Mouse (Mus musculus): ENCODE measurements at regions not wholly inside any gene's neighbourhood (a gene's known extent, or its start where the extent isn't known, plus 50 kb on each side); places are given as distances from the start of the nearest gene placed in this dataset.
"Not testable (repeated sequence)": the region's sequence is repeated elsewhere in the genome, so short reads cannot be mapped to it uniquely, and the experiment has no call there.

GRCm38 (mm10) chr13:52120795-52121194 is 274.3 kb downstream of the Gadd45g start:
- Histone ChIP-seq H3K4me2 (no peak overlapping the region), H3K36me3 (replicated peaks) (no peaks in the 10 kb centered on the region), H3K9ac (no peak overlapping the region), H3K27me3 (no peaks in the 10 kb centered on the region), H3K4me1 (0 out of 2 replicates have a peak, but pooled peaks cover 6% of the 10 kb centered on the region), H3K27ac (no peak overlapping the region), H3K9me3 (no peaks in the 10 kb centered on the region), H3K4me3 (replicated peaks) (no peak overlapping the region)
- 91% methylated on average over 8 of the region's 8 CpGs for WGBS
- ATAC-seq (ENCODE audit: low FRiP score): no peak

DNA sequence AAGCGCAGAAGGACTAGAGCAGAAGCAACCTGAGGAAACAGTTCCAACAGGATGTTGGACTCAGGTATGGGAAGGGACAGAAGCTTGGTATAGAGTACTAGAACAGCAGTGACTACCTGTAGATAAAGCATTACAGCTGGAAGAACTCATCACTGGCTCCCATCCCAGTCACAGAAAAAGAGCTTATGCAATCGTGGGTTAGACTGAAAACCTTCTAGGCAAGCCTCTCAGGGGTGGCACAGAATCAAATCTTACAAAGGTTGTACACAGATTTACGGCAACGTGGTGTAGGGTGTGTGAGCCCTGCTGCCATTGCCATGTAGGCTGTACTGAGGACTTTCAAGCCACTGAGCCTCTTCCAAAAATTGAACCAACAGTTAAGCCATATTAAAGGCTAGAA is 278.6 kb downstream of the Gadd45g start:
- Histone ChIP-seq H3K9me3 (no peaks in the 10 kb centered on the region), H3K27me3 (no peaks in the 10 kb centered on the region), H3K36me3 (replicated peaks) (no peaks in the 10 kb centered on the region), H3K4me1 (no peaks in the 10 kb centered on the region), H3K27ac (no peak overlapping the region), H3K9ac (no peak overlapping the region), H3K4me2 (no peak overlapping the region), H3K4me3 (replicated peaks) (no peak overlapping the region)
- no peak for ATAC-seq (ENCODE audit: low FRiP score)
- WGBS: 80% methylated on average over 4 of the region's 4 CpGs

- Histone ChIP-seq H3K9me3 (0 out of 2 replicates have a peak, but pooled peaks cover 17% of the 10 kb centered on the region), H3K27me3 (no peaks in the 10 kb centered on the region), H3K4me3 (replicated peaks) (no peak overlapping the region), H3K4me2 (no peak overlapping the region), H3K36me3 (replicated peaks) (no peaks in the 10 kb centered on the region), H3K9ac (no peak overlapping the region), H3K4me1 (no peaks in the 10 kb centered on the region), H3K27ac (no peak overlapping the region)
- 85% methylated on average over 9 of the region's 9 CpGs for WGBS
- no peak for ATAC-seq (ENCODE audit: low FRiP score)
Observed at GRCm38 (mm10) chr13:52127751-52128150, 281.3 kb downstream of the Gadd45g start.

- Histone ChIP-seq H3K36me3 (replicated peaks) (no peaks in the 10 kb centered on the region), H3K9me3 (0 out of 2 replicates have a peak, but pooled peaks cover 17% of the 10 kb centered on the region), H3K27ac (no peak overlapping the region), H3K4me2 (no peak overlapping the region), H3K4me3 (replicated peaks) (no peak overlapping the region), H3K9ac (no peak overlapping the region), H3K4me1 (no peaks in the 10 kb centered on the region), H3K27me3 (no peaks in the 10 kb centered on the region)
- no peak for ATAC-seq (ENCODE audit: low FRiP score)
- WGBS: 93% methylated on average over 4 of the region's 4 CpGs
Observed at GRCm38 (mm10) chr13:52129466-52129865, 283.0 kb downstream of the Gadd45g start.

DNA sequence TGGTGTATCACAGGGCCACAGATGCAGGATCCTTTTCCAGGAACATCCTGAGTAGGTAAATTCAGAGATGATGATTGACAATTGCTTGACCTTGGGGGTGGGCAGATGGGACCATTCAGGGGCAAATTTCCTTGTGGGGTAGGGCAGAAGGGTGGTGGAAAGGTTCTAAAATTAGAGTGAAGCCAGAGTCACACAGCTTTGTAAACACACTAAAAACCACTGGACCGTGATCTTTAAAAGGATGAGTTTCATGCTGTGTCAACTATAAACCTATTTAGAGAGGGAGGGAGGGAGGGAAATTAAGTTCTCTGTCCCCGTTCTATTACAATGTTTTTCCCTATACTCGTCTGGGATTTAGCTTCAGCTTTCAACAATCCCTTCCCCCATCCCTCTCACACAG is 286.7 kb downstream of the Gadd45g start:
- Histone ChIP-seq H3K27me3 (no peaks in the 10 kb centered on the region), H3K4me1 (no peaks in the 10 kb centered on the region), H3K36me3 (replicated peaks) (no peaks in the 10 kb centered on the region), H3K9me3 (0 out of 2 replicates have a peak, but pooled peaks cover 17% of the 10 kb centered on the region), H3K27ac (no peak overlapping the region), H3K4me2 (no peak overlapping the region), H3K9ac (no peak overlapping the region), H3K4me3 (replicated peaks) (no peak overlapping the region)
- ATAC-seq (ENCODE audit: low FRiP score): no peak
- 66% methylated on average over 3 of the region's 3 CpGs for WGBS

GRCm38 (mm10) chr13:52138331-52138945 is 292.0 kb downstream of the Gadd45g start:
- no peak overlapping the region for H3K4me2 ChIP-seq
- H3K36me3 ChIP-seq (replicated peaks): no peaks in the 10 kb centered on the region
- no peak overlapping the region for H3K9ac ChIP-seq
- no peak overlapping the region for H3K27ac ChIP-seq
- no peaks in the 10 kb centered on the region for H3K9me3 ChIP-seq
- peaks cover 8% of the 10 kb centered on the region for H3K4me1 ChIP-seq
- no peak overlapping the region for H3K4me3 ChIP-seq (replicated peaks)
- WGBS: 78% methylated on average over 6 of the region's 6 CpGs
- H3K27me3 ChIP-seq: no peaks in the 10 kb centered on the region
- no peak for ATAC-seq (ENCODE audit: low FRiP score)

DNA sequence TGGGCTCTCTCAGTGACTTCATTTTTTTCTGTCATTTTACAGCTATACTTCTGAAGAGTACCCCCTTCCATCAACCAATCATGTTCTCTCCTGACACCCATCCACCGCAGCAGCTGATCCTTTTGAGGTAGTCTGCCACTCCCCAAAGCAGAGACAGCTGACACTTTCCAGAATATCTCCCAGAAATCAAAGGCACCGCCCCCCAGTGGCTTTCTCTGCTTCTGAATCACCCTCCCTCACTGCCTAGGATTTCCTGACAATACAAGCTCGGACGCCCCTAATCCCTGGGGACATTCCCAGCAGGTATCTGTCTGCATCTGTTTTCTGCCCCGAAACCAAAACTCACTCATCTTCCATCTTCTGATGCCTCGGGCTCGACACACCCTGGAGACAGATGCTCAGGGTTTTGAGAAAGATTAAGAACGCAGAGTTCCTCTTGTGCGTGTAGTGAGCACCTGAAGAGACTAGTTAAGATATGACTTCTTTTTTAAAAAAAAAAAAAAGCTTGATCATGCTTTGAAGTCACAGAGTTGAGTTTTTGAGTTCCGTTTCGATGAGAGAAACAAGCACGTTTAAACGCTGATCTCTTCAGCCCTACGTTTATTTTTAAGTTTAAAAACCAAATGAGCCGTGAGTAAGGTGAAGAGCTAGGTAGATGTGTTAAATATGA is 292.8 kb downstream of the Gadd45g start:
- Histone ChIP-seq H3K4me3 (replicated peaks) (no peak overlapping the region), H3K9me3 (no peaks in the 10 kb centered on the region), H3K9ac (no peak overlapping the region), H3K4me1 (peaks cover 8% of the 10 kb centered on the region), H3K36me3 (replicated peaks) (no peaks in the 10 kb centered on the region), H3K27ac (no peak overlapping the region), H3K27me3 (no peaks in the 10 kb centered on the region), H3K4me2 (no peak overlapping the region)
- no peak for ATAC-seq (ENCODE audit: low FRiP score)
- WGBS: 35% methylated on average over 15 of the region's 15 CpGs

- WGBS: 64% methylated on average over 6 of the region's 6 CpGs
- no peaks in the 10 kb centered on the region for H3K36me3 ChIP-seq (replicated peaks)
Observed at GRCm38 (mm10) chr13:52140221-52140620, 293.7 kb downstream of the Gadd45g start.

GRCm38 (mm10) chr13:52144066-52144465 is 297.6 kb downstream of the Gadd45g start:
- ATAC-seq (ENCODE audit: low FRiP score); H3K27ac ChIP-seq; H3K4me2 ChIP-seq; H3K9me3 ChIP-seq; H3K27me3 ChIP-seq; H3K36me3 ChIP-seq (replicated peaks); H3K4me3 ChIP-seq (replicated peaks); H3K4me1 ChIP-seq; H3K9ac ChIP-seq: not testable (repeated sequence)
- 86% methylated on average over 1 of the region's 1 CpGs for WGBS

More at GRCm38 (mm10) chr13:52140221-52140620, 293.7 kb downstream of the Gadd45g start:
- Histone ChIP-seq H3K4me3 (replicated peaks) (no peak overlapping the region), H3K27ac (no peak overlapping the region), H3K9me3 (0 out of 2 replicates have a peak, but pooled peaks cover 7% of the 10 kb centered on the region), H3K4me1 (peaks cover 8% of the 10 kb centered on the region), H3K9ac (no peak overlapping the region), H3K27me3 (no peaks in the 10 kb centered on the region), H3K4me2 (no peak overlapping the region)
- ATAC-seq (ENCODE audit: low FRiP score): no peak

GRCm38 (mm10) chr13:52145926-52146325 is 299.4 kb downstream of the Gadd45g start:
- 86% methylated on average over 5 of the region's 5 CpGs for WGBS
- H3K27me3 ChIP-seq: no peaks in the 10 kb centered on the region
- no peaks in the 10 kb centered on the region for H3K36me3 ChIP-seq (replicated peaks)
- H3K9ac ChIP-seq: no peak overlapping the region
- H3K9me3 ChIP-seq: 0 out of 2 replicates have a peak, but pooled peaks cover 7% of the 10 kb centered on the region
- H3K4me2 ChIP-seq: no peak overlapping the region
- no peak overlapping the region for H3K4me3 ChIP-seq (replicated peaks)
- H3K27ac ChIP-seq: no peak overlapping the region
- no peak for ATAC-seq (ENCODE audit: low FRiP score)
- no peaks in the 10 kb centered on the region for H3K4me1 ChIP-seq

DNA sequence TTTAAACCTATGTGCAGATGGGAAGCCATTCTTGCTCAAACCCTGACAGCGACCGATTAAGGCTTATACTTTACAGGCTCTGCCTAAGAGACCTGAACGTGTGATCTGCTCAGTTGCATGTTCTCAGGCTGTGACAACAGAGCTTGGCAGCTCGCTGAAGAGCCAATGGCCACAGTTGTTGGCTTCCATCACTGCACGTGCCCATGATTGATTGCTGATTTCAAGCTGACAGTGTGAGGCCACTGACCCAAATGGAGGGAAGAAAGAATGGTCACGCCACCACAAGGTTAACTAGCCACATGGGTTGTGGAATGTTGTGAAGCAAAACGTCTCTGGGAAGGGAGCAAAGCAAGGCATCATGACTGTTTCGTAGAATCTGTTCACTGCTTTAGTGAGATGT is 303.8 kb downstream of the Gadd45g start:
- Histone ChIP-seq H3K9me3 (no peaks in the 10 kb centered on the region), H3K4me3 (replicated peaks) (no peak overlapping the region), H3K27me3 (no peaks in the 10 kb centered on the region), H3K27ac (no peak overlapping the region), H3K36me3 (replicated peaks) (no peaks in the 10 kb centered on the region), H3K4me2 (no peak overlapping the region), H3K9ac (no peak overlapping the region), H3K4me1 (peaks cover 10% of the 10 kb centered on the region)
- ATAC-seq (ENCODE audit: low FRiP score): no peak
- WGBS: 88% methylated on average over 8 of the region's 8 CpGs

DNA sequence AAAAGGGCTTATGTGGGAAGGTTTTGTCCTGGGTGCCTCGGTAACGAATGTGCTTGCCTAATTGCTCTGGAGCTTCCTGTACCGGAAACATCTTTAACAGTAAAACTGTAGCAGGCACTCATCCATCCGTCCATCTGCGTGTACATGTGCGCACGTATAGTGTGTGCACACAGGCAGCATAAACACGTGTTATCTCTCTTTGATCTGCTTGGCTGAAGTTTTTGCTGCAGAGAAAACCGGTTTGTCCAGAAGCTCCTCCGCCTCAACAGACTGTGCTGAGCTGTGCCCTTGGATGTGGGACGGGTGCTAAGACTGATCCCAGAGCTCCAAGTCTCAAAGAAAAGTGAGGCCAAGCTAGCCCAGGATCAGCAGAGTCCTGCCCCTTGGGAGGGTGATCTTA is 305.3 kb downstream of the Gadd45g start:
- ATAC-seq (ENCODE audit: low FRiP score): no peak
- no peak overlapping the region for H3K4me2 ChIP-seq
- 81% methylated on average over 11 of the region's 11 CpGs for WGBS
- no peaks in the 10 kb centered on the region for H3K36me3 ChIP-seq (replicated peaks)
- H3K9ac ChIP-seq: no peak overlapping the region
- no peaks in the 10 kb centered on the region for H3K9me3 ChIP-seq
- H3K27ac ChIP-seq: no peak overlapping the region
- H3K4me3 ChIP-seq (replicated peaks): no peak overlapping the region
- no peaks in the 10 kb centered on the region for H3K27me3 ChIP-seq
- H3K4me1 ChIP-seq: peaks cover 12% of the 10 kb centered on the region

GRCm38 (mm10) chr13:52152221-52152620 is 305.7 kb downstream of the Gadd45g start:
- WGBS: 74% methylated on average over 4 of the region's 4 CpGs
- Histone ChIP-seq H3K9me3 (no peaks in the 10 kb centered on the region), H3K27me3 (no peaks in the 10 kb centered on the region), H3K9ac (no peak overlapping the region), H3K4me1 (peaks cover 12% of the 10 kb centered on the region), H3K4me3 (replicated peaks) (no peak overlapping the region), H3K27ac (no peak overlapping the region), H3K36me3 (replicated peaks) (no peaks in the 10 kb centered on the region), H3K4me2 (no peak overlapping the region)
- ATAC-seq (ENCODE audit: low FRiP score): no peak
